Mouse (Mus musculus) limb, embryonic 12.5 days (tissue): ENCODE results near the gene Usp21. TPM values are rescaled to one million over a fixed set of nuclear protein-coding genes. Genes with fewer than 3 reads are reported as not detected.
"Not testable (repeated sequence)": the region's sequence is repeated elsewhere in the genome, so short reads cannot be mapped to it uniquely, and the experiment has no call there.

Experiments used
- ATAC-seq: fragments of 200-750 bp; cut with Nextera tagmentation; 2 replicates; pipeline ENCODE4 v1.8.0; 2017; ENCODE audit warnings: low read depth, moderate TSS enrichment; ENCODE audit not compliant: insufficient number of reproducible peaks, insufficient read depth, low FRiP score, low TSS enrichment
- H3K27ac ChIP-seq: fragments of 300-500 bp; sonication (generic); 2 replicates; pipeline ENCODE4 v1.5.1; 2016; ENCODE audit warnings: mild to moderate bottlenecking, moderate library complexity
- H3K27me3 ChIP-seq: fragments of 300-500 bp; sonication (generic); 2 replicates; pipeline ENCODE4 v1.6.1; 2016; ENCODE audit warnings: mild to moderate bottlenecking, moderate library complexity
- H3K36me3 ChIP-seq: fragments of 300-500 bp; sonication (generic); 2 replicates; pipeline ENCODE4 v1.6.1; 2016; ENCODE audit warnings: mild to moderate bottlenecking, moderate library complexity
- H3K4me1 ChIP-seq: fragments of 300-500 bp; sonication (generic); replicated peaks from 2 replicates; pipeline ENCODE4 v1.6.1; 2016
- H3K4me2 ChIP-seq: fragments of 300-500 bp; sonication (generic); 2 replicates; pipeline ENCODE4 v1.6.1; 2016; ENCODE audit warnings: mild to moderate bottlenecking, moderate library complexity
- H3K4me3 ChIP-seq: fragments of 300-500 bp; sonication (generic); replicated peaks from 2 replicates; pipeline ENCODE4 v1.5.1; 2016; ENCODE audit warnings: mild to moderate bottlenecking
- H3K9ac ChIP-seq: fragments of 300-500 bp; sonication (generic); replicated peaks from 2 replicates; pipeline ENCODE4 v1.6.1; 2016; ENCODE audit warnings: mild to moderate bottlenecking, moderate library complexity
- H3K9me3 ChIP-seq: fragments of 300-500 bp; sonication (generic); 2 replicates; pipeline ENCODE4 v1.6.1; 2016; ENCODE audit warnings: mild to moderate bottlenecking, moderate library complexity
- WGBS: fragments of 180-500 bp; shearing (Covaris S2); methylation state at CpG from one replicate; pipeline ENCODE4 v1.1.7; 2016; 5-methylcytosine and 5-hydroxymethylcytosine counted together
- polyA plus RNA-seq: library from polyadenylated mRNA; unstranded; fragments of >200 nt; fragmentation: Nextera tagmentation; extraction: Ambion mirVana; gene quantifications from 2 replicates; pipeline ENCODE4 v1.2.1, GENCODE M21; 2016

Gene Usp21
- 132 and 134 TPM in 2 replicates for polyA plus RNA-seq

- peak; percentile 86 for ATAC-seq
- Histone ChIP-seq H3K27me3 (no peaks in the 10 kb centered on the region), H3K4me1 (peaks cover 18% of the 10 kb centered on the region), H3K36me3 (peaks cover 60% of the 10 kb centered on the region), H3K9ac (peak within 1 kb of the TSS; percentile 92), H3K9me3 (no peaks in the 10 kb centered on the region), H3K4me3 (peak within 1 kb of the TSS; percentile 82), H3K4me2 (peak within 1 kb of the TSS; percentile 71), H3K27ac (peak within 1 kb of the TSS; percentile 94)
- under 1% methylated on average over 49 of the region's 49 CpGs for WGBS
Measured at GRCm38 (mm10) chr1:171287136-171288081, at the start of gene Usp21. TSS of gene Usp21 (minus strand) at chr1:171287991.

DNA sequence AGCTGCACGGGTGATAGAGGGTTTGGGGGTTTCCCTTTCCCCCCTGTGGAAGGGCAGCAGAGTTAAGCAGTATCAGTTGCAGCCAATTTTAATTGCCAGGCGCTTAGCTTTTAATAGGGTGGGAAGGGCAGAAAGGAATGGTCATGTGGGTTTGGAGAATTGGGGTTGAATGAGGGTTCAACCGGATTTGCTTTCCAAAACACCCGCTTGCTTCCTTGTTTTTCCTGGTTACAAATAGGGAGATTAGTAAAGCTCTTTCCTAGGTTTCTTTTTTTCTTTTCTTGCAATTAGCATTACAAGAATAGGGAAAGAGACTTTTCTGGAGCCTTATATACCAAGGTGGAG, 42.4 kb upstream of the Usp21 start:
- Histone ChIP-seq H3K36me3 (peaks cover 23% of the 10 kb centered on the region; the same call in 1 of the 2 replicates), H3K4me2 (peak overlapping the region; percentile 86), H3K27ac (peak overlapping the region; percentile 99), H3K9ac (peak overlapping the region; percentile 93), H3K27me3 (no peaks in the 10 kb centered on the region), H3K4me1 (peaks cover 25% of the 10 kb centered on the region), H3K9me3 (no peaks in the 10 kb centered on the region), H3K4me3 (peak overlapping the region; percentile 77)
- ATAC-seq: peak; percentile 19; the same call in 1 of the 2 replicates
- WGBS: under 1% methylated on average over 4 of the region's 4 CpGs

- Histone ChIP-seq H3K36me3 (peaks cover 20% of the 10 kb centered on the region; the same call in 1 of the 2 replicates), H3K9me3 (no peaks in the 10 kb centered on the region), H3K27ac (peak overlapping the region; percentile 99), H3K4me2 (peak overlapping the region; percentile 86), H3K27me3 (no peaks in the 10 kb centered on the region), H3K4me1 (peaks cover 25% of the 10 kb centered on the region), H3K4me3 (peak overlapping the region; percentile 77), H3K9ac (peak overlapping the region; percentile 93)
- under 1% methylated on average over 50 of the region's 61 CpGs for WGBS
- ATAC-seq: peak; percentile 87
Measured at GRCm38 (mm10) chr1:171329433-171330215, 41.8 kb upstream of the Usp21 start.

GRCm38 (mm10) chr1:171328839-171329432, 41.1 kb upstream of the Usp21 start, which contains the start of gene Dedd:
TSS of gene Dedd (plus strand) at chr1:171329145.
- Histone ChIP-seq H3K9ac (peak within 1 kb of the TSS; percentile 93), H3K4me1 (peaks cover 25% of the 10 kb centered on the region), H3K27ac (peak within 1 kb of the TSS; percentile 99), H3K4me2 (peak within 1 kb of the TSS; percentile 86), H3K9me3 (no peaks in the 10 kb centered on the region), H3K27me3 (no peaks in the 10 kb centered on the region), H3K36me3 (peaks cover 14% of the 10 kb centered on the region; the same call in 1 of the 2 replicates), H3K4me3 (peak within 1 kb of the TSS; percentile 77)
- peak; percentile 89 for ATAC-seq
- under 1% methylated on average over 38 of the region's 48 CpGs for WGBS

DNA sequence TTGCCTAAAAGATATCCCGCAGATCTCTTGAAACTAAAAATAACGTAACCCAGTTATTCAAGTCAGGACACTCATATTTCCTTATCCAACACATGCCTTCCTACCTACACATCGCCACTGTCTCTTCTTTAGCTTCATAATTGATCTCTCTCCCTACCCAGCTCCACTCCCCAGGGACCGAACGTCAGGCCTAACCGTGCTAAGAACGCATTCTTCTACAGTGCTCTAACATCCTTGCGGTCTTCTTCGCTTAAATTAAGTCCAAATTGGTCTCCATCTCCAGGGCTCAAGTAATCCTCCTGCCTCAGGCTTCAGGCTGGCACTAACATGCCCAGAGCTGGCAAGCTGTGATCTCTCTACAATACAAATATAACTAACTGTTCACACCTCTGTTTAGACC, 40.5 kb upstream of the Usp21 start:
- Histone ChIP-seq H3K4me2 (peak overlapping the region; percentile 86), H3K4me1 (peaks cover 25% of the 10 kb centered on the region), H3K36me3 (peaks cover 9% of the 10 kb centered on the region; the same call in 1 of the 2 replicates), H3K27me3 (no peaks in the 10 kb centered on the region), H3K9me3 (no peaks in the 10 kb centered on the region), H3K9ac (peak overlapping the region; percentile 93), H3K4me3 (peak overlapping the region; percentile 77), H3K27ac (peak overlapping the region; percentile 99)
- WGBS: 37% methylated on average over 9 of the region's 9 CpGs
- no peak for ATAC-seq

DNA sequence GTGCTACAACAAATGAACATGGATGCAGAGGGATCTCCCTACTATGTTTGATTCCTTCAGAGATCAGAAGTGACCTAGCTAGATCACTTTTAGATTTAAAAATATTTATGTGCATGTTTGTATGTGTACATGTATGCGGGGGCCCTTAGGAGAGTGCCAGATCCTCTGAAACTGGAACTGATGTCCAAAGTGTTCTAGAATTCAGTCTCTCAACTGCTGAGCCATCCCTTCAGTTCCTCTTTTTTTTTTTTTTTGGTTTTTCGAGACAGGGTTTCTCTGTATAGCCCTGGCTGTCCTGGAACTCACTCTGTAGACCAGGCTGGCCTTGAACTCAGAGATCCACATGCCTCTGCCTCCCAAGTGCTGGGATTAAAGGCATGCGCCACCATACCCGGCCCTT, 38.8 kb upstream of the Usp21 start:
- peaks cover 25% of the 10 kb centered on the region for H3K4me1 ChIP-seq
- not testable (repeated sequence) for H3K4me2 ChIP-seq, H3K9me3 ChIP-seq, H3K36me3 ChIP-seq, H3K4me3 ChIP-seq, H3K27me3 ChIP-seq, ATAC-seq, H3K9ac ChIP-seq, H3K27ac ChIP-seq
- 89% methylated on average over 4 of the region's 4 CpGs for WGBS

- Histone ChIP-seq H3K27ac (no peak overlapping the region), H3K9me3 (no peaks in the 10 kb centered on the region), H3K9ac (no peak overlapping the region), H3K4me1 (peaks cover 16% of the 10 kb centered on the region), H3K4me2 (no peak overlapping the region), H3K4me3 (no peak overlapping the region), H3K36me3 (no peaks in the 10 kb centered on the region; the same call in 1 of the 2 replicates), H3K27me3 (no peaks in the 10 kb centered on the region)
- no peak for ATAC-seq
- WGBS: 79% methylated on average over 2 of the region's 2 CpGs
Measured at GRCm38 (mm10) chr1:171325571-171325970, 37.8 kb upstream of the Usp21 start.

DNA sequence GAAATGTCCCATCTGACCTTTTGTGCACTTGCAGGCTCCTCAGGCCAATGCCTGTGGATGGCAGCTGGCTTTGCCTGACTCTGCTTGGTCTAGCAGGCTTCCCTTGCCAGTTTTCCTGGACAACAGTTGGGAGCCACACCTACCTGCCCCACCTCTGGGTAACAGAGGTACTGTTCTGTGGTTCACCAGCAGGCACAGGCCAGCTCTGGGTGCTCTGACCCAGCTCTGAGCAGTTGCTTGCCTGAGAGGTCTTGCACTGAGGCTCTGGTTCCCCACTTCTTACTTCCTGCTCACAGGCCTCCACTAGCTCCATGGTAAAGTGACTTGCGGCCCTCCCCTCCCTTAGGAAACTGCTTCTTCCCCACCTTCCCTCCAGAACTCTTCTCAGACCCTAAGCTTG, 34.2 kb upstream of the Usp21 start:
- Histone ChIP-seq H3K9ac (no peak overlapping the region), H3K4me2 (no peak overlapping the region), H3K4me3 (no peak overlapping the region), H3K4me1 (no peaks in the 10 kb centered on the region), H3K9me3 (no peaks in the 10 kb centered on the region), H3K27ac (no peak overlapping the region), H3K27me3 (no peaks in the 10 kb centered on the region), H3K36me3 (no peaks in the 10 kb centered on the region; the same call in 1 of the 2 replicates)
- WGBS: 88% methylated on average over 1 of the region's 1 CpGs
- peak; percentile 52; the same call in 1 of the 2 replicates for ATAC-seq

DNA sequence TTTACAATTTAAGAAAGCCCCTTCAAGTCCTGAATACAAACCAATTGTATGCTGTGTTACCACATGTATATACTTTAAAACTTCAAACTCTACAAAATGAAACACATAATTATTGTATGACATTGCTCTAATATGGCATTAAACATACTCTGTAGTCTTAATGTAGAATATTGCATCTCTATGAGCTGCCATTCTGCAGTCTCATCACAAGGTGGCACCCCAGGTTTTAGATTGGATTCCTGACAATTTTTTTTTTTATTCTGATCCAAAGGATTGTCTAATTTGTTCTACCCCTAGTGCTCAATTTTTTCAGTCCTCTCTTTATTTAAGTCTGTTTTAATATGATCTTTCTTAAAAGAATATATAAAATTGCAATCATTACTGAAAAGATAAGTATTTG, 33.6 kb upstream of the Usp21 start:
- Histone ChIP-seq H3K9me3 (no peaks in the 10 kb centered on the region), H3K36me3 (no peaks in the 10 kb centered on the region; the same call in 1 of the 2 replicates), H3K4me2 (no peak overlapping the region), H3K27ac (no peak overlapping the region), H3K27me3 (no peaks in the 10 kb centered on the region), H3K9ac (no peak overlapping the region), H3K4me1 (no peaks in the 10 kb centered on the region), H3K4me3 (no peak overlapping the region)
- no peak for ATAC-seq

GRCm38 (mm10) chr1:171320151-171320550, 32.4 kb upstream of the Usp21 start:
- Histone ChIP-seq H3K27ac (no peak overlapping the region), H3K36me3 (no peaks in the 10 kb centered on the region; the same call in 1 of the 2 replicates), H3K4me1 (no peaks in the 10 kb centered on the region), H3K9ac (no peak overlapping the region), H3K27me3 (no peaks in the 10 kb centered on the region), H3K4me3 (no peak overlapping the region), H3K4me2 (peak overlapping the region; percentile 9; the same call in 1 of the 2 replicates), H3K9me3 (0 out of 2 replicates have a peak, but pooled peaks cover 6% of the 10 kb centered on the region)
- WGBS: 15% methylated on average over 5 of the region's 5 CpGs
- no peak for ATAC-seq
